Mouse (Mus musculus): ENCODE measurements around the gene Ttc7. TPM values are rescaled to one million over a fixed set of nuclear protein-coding genes. Genes with fewer than 3 reads are reported as not detected.

The Ttc7 gene
- polyA plus RNA-seq, 1 experiment from 2014 or later, result 4.2 TPM

- H3K27ac ChIP-seq (ENCODE audit: low read length), result no peak overlapping the region
- H3K4me3 ChIP-seq (ENCODE audit: low read depth, low read length), result no peak overlapping the region
- ATAC-seq, result peak; percentile 67
- WGBS, result 7% methylated on average over 9 of the region's 9 CpGs
- no peaks in the 10 kb centered on the region for H3K36me3 ChIP-seq (ENCODE audit: control insufficient read depth, insufficient read depth, low read length)
- peak overlapping the region; percentile 20; the same call in 1 of the 2 replicates for H3K4me2 ChIP-seq (ENCODE audit: low read length)
- H3K9ac ChIP-seq (ENCODE audit: low read depth, low read length), result no peak overlapping the region
- no peaks in the 10 kb centered on the region for H3K9me3 ChIP-seq (replicated peaks; ENCODE audit: control insufficient read depth, low read length, poor library complexity, severe bottlenecking)
- H3K27me3 ChIP-seq (ENCODE audit: control insufficient read depth, insufficient read depth, low read depth, low read length), result no peaks in the 10 kb centered on the region
- peaks cover 2% of the 10 kb centered on the region; the same call in 1 of the 2 replicates for H3K4me1 ChIP-seq (ENCODE audit: control insufficient read depth, insufficient read depth, low read length)
Observed at GRCm38 (mm10) chr17:87315021-87315531, 32.4 kb downstream of the Ttc7 start.

DNA sequence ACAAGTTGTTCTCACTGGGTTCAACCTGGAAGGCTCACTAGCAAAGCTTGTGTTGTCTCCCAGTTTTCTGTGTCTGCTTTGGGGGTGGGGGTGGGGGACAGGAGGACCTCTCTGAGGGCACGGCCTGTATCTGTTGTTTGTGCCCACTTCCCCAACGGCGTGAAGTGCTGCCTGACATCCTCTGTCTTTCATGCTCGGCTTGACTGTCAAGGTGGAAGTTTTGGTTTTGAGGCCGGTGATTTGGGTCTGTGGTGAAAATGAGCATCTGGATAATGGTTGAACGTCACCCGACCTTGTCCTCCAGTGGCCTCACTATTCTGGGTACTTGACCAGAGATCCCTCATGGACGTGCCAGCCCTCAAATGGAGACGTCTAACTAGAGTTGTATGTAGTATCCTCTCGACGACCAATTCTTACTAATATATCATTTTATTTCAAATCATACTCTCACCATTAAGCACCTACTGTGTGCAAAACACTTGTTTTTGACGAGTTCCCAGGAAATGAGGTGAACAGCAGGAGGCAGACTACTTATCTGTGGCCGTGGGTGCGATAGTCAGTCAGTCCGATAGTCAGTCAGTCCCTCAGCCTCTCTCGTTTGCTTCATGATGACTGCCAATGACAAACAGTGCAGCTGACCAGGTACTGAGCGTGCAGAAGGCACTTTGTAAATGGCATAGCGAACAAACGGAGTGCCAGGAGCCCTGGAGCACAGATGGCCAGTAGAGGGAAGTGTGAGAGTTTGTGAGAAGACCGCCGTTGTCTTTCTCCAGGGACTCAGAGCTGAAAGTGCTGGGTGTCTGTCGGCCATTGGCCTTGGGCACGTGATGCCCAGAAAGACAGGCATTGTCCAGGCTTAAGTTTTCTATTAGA, 33.4 kb downstream of the Ttc7 start:
- H3K9ac ChIP-seq (ENCODE audit: low read depth, low read length), result no peak overlapping the region
- no peak for ATAC-seq

GRCm38 (mm10) chr17:87317271-87317670, 34.6 kb downstream of the Ttc7 start:
- H3K9me3 ChIP-seq (replicated peaks; ENCODE audit: control insufficient read depth, low read length, poor library complexity, severe bottlenecking), result no peaks in the 10 kb centered on the region; the same call in 1 of the 2 replicates
- 31% methylated on average over 6 of the region's 6 CpGs for WGBS

More for the DNA sequence above, 33.4 kb downstream of the Ttc7 start:
- Histone ChIP-seq H3K27me3 (ENCODE audit: control insufficient read depth, insufficient read depth, low read depth, low read length) (no peaks in the 10 kb centered on the region), H3K27ac (ENCODE audit: low read length) (no peak overlapping the region), H3K4me3 (ENCODE audit: low read depth, low read length) (no peak overlapping the region), H3K4me1 (ENCODE audit: control insufficient read depth, insufficient read depth, low read length) (peaks cover 2% of the 10 kb centered on the region; the same call in 1 of the 2 replicates), H3K36me3 (ENCODE audit: control insufficient read depth, insufficient read depth, low read length) (no peaks in the 10 kb centered on the region), H3K4me2 (ENCODE audit: low read length) (no peak overlapping the region), H3K9me3 (replicated peaks; ENCODE audit: control insufficient read depth, low read length, poor library complexity, severe bottlenecking) (no peaks in the 10 kb centered on the region)
- WGBS, result 79% methylated on average over 23 of the region's 23 CpGs

GRCm38 (mm10) chr17:87317947-87318346, 35.3 kb downstream of the Ttc7 start:
- H3K4me2 ChIP-seq (ENCODE audit: low read length), result no peak overlapping the region
- no peak overlapping the region for H3K9ac ChIP-seq (ENCODE audit: low read depth, low read length)
- no peak for ATAC-seq
- no peaks in the 10 kb centered on the region for H3K36me3 ChIP-seq (ENCODE audit: control insufficient read depth, insufficient read depth, low read length)
- peaks cover 2% of the 10 kb centered on the region; the same call in 1 of the 2 replicates for H3K4me1 ChIP-seq (ENCODE audit: control insufficient read depth, insufficient read depth, low read length)
- H3K27me3 ChIP-seq (ENCODE audit: control insufficient read depth, insufficient read depth, low read depth, low read length), result no peaks in the 10 kb centered on the region
- H3K4me3 ChIP-seq (ENCODE audit: low read depth, low read length), result no peak overlapping the region
- 74% methylated on average over 9 of the region's 9 CpGs for WGBS
- no peak overlapping the region for H3K27ac ChIP-seq (ENCODE audit: low read length)
- H3K9me3 ChIP-seq (replicated peaks; ENCODE audit: control insufficient read depth, low read length, poor library complexity, severe bottlenecking), result no peaks in the 10 kb centered on the region; the same call in 1 of the 2 replicates

More at GRCm38 (mm10) chr17:87317271-87317670, 34.6 kb downstream of the Ttc7 start:
- Histone ChIP-seq H3K36me3 (ENCODE audit: control insufficient read depth, insufficient read depth, low read length) (no peaks in the 10 kb centered on the region), H3K4me2 (ENCODE audit: low read length) (no peak overlapping the region), H3K27ac (ENCODE audit: low read length) (no peak overlapping the region), H3K9ac (ENCODE audit: low read depth, low read length) (no peak overlapping the region), H3K4me3 (ENCODE audit: low read depth, low read length) (no peak overlapping the region), H3K4me1 (ENCODE audit: control insufficient read depth, insufficient read depth, low read length) (peaks cover 2% of the 10 kb centered on the region; the same call in 1 of the 2 replicates), H3K27me3 (ENCODE audit: control insufficient read depth, insufficient read depth, low read depth, low read length) (no peaks in the 10 kb centered on the region)
- ATAC-seq, result no peak

- no peak overlapping the region for H3K4me2 ChIP-seq (ENCODE audit: low read length)
- H3K9ac ChIP-seq (ENCODE audit: low read depth, low read length), result no peak overlapping the region
- no peak overlapping the region for H3K27ac ChIP-seq (ENCODE audit: low read length)
- no peaks in the 10 kb centered on the region; the same call in 1 of the 2 replicates for H3K9me3 ChIP-seq (replicated peaks; ENCODE audit: control insufficient read depth, low read length, poor library complexity, severe bottlenecking)
- peaks cover 8% of the 10 kb centered on the region; the same call in 1 of the 2 replicates for H3K4me1 ChIP-seq (ENCODE audit: control insufficient read depth, insufficient read depth, low read length)
- ATAC-seq, result no peak
- H3K4me3 ChIP-seq (ENCODE audit: low read depth, low read length), result no peak overlapping the region
- WGBS, result 93% methylated on average over 1 of the region's 1 CpGs
- no peaks in the 10 kb centered on the region for H3K36me3 ChIP-seq (ENCODE audit: control insufficient read depth, insufficient read depth, low read length)
- no peaks in the 10 kb centered on the region for H3K27me3 ChIP-seq (ENCODE audit: control insufficient read depth, insufficient read depth, low read depth, low read length)
Observed at GRCm38 (mm10) chr17:87321673-87322072, 39.0 kb downstream of the Ttc7 start.

DNA sequence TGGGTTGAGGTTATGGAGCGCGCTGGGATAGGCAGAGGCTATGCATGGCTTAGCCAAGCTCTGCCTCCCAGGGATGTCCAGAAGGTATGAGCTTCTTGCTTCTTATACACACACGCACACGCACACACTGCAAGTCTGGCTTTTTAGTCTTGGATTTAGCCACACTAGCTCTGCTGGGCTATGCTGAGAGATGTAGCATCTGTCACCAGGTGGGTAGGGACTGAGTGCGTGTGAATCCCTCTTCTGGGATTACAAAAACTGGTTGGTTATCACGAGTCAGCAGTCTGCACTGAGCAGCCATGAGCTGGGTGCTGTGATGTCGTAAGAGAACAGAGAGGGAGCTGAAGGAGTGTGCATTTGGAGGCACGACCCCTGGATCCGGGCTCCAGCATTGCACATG, 40.5 kb downstream of the Ttc7 start:
- no peaks in the 10 kb centered on the region; the same call in 1 of the 2 replicates for H3K9me3 ChIP-seq (replicated peaks; ENCODE audit: control insufficient read depth, low read length, poor library complexity, severe bottlenecking)
- H3K4me1 ChIP-seq (ENCODE audit: control insufficient read depth, insufficient read depth, low read length), result peaks cover 18% of the 10 kb centered on the region
- H3K4me3 ChIP-seq (ENCODE audit: low read depth, low read length), result no peak overlapping the region
- H3K27me3 ChIP-seq (ENCODE audit: control insufficient read depth, insufficient read depth, low read depth, low read length), result no peaks in the 10 kb centered on the region
- H3K9ac ChIP-seq (ENCODE audit: low read depth, low read length), result no peak overlapping the region
- H3K36me3 ChIP-seq (ENCODE audit: control insufficient read depth, insufficient read depth, low read length), result no peaks in the 10 kb centered on the region
- H3K4me2 ChIP-seq (ENCODE audit: low read length), result no peak overlapping the region
- H3K27ac ChIP-seq (ENCODE audit: low read length), result no peak overlapping the region
- 86% methylated on average over 9 of the region's 9 CpGs for WGBS
- ATAC-seq, result no peak

DNA sequence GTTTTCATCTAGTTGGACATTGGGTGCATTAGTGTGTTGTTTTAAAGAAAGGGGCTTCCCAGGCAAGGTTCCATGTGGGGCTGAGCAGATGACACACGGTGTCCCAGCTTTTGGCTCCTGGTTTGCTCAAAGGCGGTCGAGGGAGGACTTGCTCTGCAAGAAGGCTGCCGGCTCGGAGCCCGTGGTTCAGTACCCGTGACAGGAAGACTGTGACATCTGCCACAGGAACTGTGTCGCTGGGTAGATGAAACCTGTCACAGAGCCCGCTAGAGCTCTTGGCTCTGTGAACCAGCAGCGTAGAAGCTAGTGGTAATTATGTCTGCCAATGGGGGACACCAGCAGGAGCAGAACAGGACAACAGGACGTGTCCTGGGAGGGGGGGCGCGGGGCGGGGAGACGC, 42.8 kb downstream of the Ttc7 start:
- H3K4me1 ChIP-seq (ENCODE audit: control insufficient read depth, insufficient read depth, low read length), result peaks cover 30% of the 10 kb centered on the region
- H3K27ac ChIP-seq (ENCODE audit: low read length), result no peak overlapping the region
- ATAC-seq, result no peak
- no peaks in the 10 kb centered on the region for H3K27me3 ChIP-seq (ENCODE audit: control insufficient read depth, insufficient read depth, low read depth, low read length)
- H3K9me3 ChIP-seq (replicated peaks; ENCODE audit: control insufficient read depth, low read length, poor library complexity, severe bottlenecking), result no peaks in the 10 kb centered on the region; the same call in 1 of the 2 replicates
- H3K36me3 ChIP-seq (ENCODE audit: control insufficient read depth, insufficient read depth, low read length), result no peaks in the 10 kb centered on the region
- no peak overlapping the region for H3K4me3 ChIP-seq (ENCODE audit: low read depth, low read length)
- H3K9ac ChIP-seq (ENCODE audit: low read depth, low read length), result no peak overlapping the region
- WGBS, result 73% methylated on average over 15 of the region's 15 CpGs
- H3K4me2 ChIP-seq (ENCODE audit: low read length), result no peak overlapping the region

GRCm38 (mm10) chr17:87326987-87327386, 44.3 kb downstream of the Ttc7 start:
- Histone ChIP-seq H3K4me3 (ENCODE audit: low read depth, low read length) (no peak overlapping the region), H3K27me3 (ENCODE audit: control insufficient read depth, insufficient read depth, low read depth, low read length) (no peaks in the 10 kb centered on the region), H3K9me3 (replicated peaks; ENCODE audit: control insufficient read depth, low read length, poor library complexity, severe bottlenecking) (no peaks in the 10 kb centered on the region; the same call in 1 of the 2 replicates), H3K4me1 (ENCODE audit: control insufficient read depth, insufficient read depth, low read length) (peaks cover 45% of the 10 kb centered on the region), H3K4me2 (ENCODE audit: low read length) (no peak overlapping the region), H3K27ac (ENCODE audit: low read length) (peak overlapping the region; percentile 50; the same call in 1 of the 2 replicates), H3K36me3 (ENCODE audit: control insufficient read depth, insufficient read depth, low read length) (no peaks in the 10 kb centered on the region), H3K9ac (ENCODE audit: low read depth, low read length) (peak overlapping the region; percentile 4; the same call in 1 of the 2 replicates)
- 12% methylated on average over 6 of the region's 6 CpGs for WGBS
- peak; percentile 46 for ATAC-seq

GRCm38 (mm10) chr17:87327645-87328044, 45.0 kb downstream of the Ttc7 start:
- Histone ChIP-seq H3K9me3 (replicated peaks; ENCODE audit: control insufficient read depth, low read length, poor library complexity, severe bottlenecking) (no peaks in the 10 kb centered on the region), H3K4me2 (ENCODE audit: low read length) (no peak overlapping the region), H3K4me1 (ENCODE audit: control insufficient read depth, insufficient read depth, low read length) (peaks cover 51% of the 10 kb centered on the region), H3K36me3 (ENCODE audit: control insufficient read depth, insufficient read depth, low read length) (no peaks in the 10 kb centered on the region), H3K27me3 (ENCODE audit: control insufficient read depth, insufficient read depth, low read depth, low read length) (no peaks in the 10 kb centered on the region), H3K27ac (ENCODE audit: low read length) (no peak overlapping the region), H3K4me3 (ENCODE audit: low read depth, low read length) (no peak overlapping the region), H3K9ac (ENCODE audit: low read depth, low read length) (peak overlapping the region; percentile 4; the same call in 1 of the 2 replicates)
- no peak for ATAC-seq
- WGBS, result 64% methylated on average over 8 of the region's 8 CpGs

Data from midbrain, embryonic 16.5 days (tissue).